Mouse (Mus musculus) layer of hippocampus, adult 9-10 months (tissue): Measurements from ENCODE around the gene Cbx4.

Source experiments
- DNase-seq: peaks from one replicate; pipeline ENCODE4 v3.0.0; 2022; ENCODE audit warnings: low spot score

Cbx4 gene

DNA sequence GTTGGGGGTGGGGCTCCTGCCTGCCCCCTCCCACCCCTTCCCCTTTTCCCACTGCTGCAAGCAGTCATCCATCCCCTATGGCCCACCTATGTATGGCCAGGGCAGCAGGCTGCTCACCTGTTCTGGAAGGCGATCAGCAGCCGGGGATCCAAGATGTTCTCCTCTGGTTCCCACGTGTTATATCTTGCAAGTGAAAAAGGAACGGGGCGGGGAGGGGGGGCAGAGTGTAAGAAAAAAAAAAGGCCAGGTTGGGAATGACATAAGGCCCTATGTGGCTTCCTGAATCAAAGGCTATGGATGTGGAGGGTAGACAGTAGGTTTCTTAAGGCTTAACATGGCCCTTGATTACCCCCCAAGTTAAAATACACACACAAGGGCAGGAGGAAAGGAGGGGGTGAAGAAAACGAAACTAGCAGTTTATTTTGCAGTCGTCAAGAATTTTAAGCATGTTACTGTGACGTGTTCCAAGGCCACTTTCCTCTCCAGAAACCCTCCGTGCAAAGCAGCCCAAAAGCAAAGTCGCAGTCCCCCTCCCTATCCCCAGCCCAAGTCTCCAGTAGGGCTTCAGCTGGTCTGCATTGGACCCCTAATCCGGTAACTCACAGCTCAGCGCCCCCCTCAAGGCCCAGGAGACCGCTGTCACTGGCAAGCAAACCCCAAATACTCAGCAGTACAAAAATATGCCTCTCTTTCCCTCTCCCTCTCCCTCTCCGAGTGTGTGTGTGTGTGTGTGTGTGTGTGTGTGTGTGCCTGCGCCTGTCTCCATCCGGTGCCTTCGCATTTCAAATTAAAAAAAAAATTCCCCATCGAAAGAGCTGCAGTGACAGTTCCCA, 1.4 kb downstream of the Cbx4 start:
- DNase-seq, result no peak

- DNase-seq, result no peak
Observed at GRCm38 (mm10) chr11:119083724-119084445, 2.1 kb downstream of the Cbx4 start.

DNA sequence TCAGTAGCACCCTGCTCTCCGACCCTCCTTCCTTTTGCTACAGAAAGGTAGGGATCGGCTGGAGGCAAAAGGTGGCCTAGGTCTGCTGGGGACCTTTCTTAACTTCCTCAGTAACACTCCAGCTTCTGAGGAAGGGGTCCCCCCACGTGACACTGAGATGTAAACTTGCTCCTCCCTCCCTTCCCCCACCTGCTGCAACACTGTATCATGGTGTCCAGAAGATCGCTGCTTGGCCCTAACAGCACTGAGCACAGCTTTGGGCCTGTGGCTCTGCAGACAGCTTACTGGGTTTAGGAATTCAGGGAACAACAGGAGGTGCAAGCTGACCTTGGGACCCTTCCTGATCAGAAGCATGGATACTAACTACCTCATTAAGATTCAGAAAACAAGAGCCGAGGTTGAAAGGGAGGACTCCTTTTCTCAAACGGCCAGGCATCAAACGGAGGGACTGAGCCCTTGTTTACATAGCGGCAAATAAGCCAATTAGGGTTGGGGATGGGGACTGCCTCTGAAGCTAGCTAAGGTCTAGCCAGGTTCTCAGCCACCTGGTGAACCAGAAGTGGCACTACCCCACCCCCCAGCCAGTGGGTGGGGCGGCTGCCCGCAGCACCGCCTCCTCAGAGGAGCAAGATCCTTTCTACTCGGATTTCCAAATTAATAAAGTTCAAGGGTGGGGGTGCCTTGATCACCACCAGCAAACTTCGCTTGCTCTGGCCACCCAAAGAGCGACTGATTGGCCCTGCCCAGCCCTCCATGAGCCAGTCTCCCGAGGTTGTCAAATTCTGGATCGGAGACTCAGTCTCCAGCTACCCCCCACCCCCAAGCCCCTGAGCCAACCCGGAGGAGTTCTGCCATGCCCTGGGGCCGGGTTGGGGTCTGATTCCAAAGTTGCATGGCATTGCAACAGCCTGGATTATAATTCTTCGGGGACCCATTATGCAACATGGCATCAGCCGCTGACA, 3.1 kb downstream of the Cbx4 start:
- DNase-seq, result no peak

DNA sequence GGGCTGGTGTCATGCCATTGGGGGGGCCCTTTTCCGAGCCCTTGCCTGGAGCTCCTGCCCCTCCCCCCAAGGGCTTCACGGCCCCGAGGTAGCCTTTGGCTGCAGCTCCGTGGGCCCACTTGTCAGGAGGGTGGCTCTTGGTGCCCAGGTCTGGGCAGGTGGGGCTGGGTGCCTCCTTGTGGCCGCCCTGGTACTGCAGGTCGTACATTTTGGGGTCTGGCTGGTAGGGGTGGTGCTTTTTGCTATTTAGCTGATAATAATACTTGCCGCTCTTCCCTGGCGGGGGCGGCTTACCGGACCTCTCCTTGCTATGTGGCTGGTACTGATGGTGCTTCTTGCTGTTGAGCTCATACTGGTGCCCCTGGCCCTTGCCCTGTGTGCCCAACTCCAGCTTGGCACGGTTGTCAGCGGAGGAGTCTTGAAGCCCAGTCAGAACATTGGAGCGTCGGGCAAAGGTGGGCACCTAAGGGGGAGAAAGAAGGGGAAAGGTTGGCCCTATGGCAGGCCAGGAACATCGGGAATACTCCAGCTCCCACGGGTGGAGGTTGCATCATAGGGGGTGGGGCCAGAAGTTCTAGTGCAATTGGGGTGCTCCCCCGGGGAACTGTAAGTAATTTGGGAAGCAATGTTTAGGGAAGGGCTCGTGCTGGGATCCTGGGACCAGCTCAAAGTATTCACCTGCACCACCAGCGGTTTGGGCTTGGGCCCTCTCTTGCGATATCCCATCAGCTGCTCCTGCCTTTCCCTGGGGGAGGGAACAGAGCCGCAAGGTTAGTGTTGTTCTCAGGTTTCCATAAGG, 4.0 kb downstream of the Cbx4 start:
- no peak for DNase-seq

DNA sequence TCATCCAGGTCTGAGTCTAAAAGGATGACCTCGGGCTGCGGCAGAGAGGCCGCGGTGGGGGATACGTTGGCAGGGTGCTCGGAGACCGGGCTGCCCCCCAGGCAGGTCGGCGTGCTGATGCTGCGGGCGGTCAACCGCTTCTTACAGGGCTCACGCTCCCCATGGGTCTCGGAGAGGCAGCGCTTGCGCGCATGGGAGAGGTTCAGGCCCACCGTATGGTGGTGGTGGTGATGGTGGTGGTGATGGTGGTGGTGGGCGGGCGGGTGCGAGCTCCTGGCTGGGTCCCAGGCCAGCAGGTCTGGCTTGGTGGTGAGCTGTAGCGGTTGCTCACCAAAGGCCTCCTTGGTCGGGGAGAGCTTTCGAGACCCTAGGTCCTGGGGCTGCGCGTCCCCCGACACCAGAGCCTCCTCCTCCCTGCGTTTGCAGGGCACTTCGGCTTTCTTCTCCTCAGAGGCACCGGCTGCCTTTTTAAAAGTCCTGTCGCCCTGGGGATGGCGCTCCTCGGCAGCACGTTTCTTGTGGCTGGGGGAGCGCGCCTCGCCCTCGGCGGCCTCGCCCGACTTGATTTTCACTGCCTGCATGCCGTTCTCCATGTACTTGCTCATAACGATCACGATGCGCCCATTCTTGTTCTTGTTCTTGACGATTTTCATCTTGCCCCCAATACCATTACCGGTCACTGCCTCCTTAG, 4.7 kb downstream of the Cbx4 start:
- no peak for DNase-seq

DNA sequence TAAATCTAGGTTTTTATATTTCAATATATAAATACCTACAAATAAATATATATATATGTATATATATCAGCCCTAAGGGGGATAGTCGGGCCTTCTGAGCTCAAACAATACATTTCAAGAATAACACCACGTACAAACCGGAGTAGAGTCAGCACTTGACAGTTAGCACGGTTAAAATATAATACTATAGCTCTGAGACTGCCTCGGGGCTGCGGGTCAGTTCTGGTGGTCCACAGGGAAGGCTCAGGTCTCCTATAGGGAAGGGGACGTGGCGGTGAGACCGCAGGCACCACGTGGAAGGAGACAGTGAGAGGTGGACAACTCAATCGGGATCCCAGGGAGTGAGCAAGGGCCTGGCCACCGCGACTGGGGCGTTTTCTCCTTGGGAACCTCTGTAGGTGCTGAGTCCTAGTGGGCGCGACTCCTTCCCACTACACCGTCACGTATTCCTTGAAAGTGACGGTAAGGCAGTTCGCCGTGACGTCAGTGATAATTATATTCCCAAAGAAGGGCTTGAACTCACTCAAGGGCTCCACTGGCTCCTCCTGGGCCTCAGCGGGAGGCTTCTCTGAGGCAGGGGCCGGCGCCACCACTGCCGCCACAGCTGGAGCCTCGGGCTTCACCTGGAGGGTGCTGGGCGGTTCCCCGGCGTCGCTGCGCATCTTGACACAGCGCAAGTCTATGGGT, 5.4 kb downstream of the Cbx4 start:
- DNase-seq, result no peak

DNA sequence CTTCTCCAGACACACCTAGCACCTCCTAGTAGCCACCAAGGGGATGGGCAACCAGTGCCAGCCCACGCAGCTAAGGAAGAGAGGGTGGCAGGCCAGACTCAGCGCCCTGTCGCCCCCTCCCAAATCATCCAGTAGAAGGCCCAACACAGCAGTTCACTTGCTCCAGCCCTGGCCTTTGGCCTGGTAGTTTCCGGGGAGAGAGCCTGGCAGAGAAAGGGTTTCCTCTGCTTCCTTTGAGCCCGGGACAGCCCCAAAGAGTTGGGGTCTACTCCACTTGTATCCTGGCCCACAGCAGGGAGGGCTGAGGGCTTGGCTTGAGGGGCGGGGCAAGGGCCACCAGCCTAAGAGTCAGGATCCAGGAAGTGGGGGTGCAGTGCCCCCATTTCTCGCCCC, 6.6 kb downstream of the Cbx4 start:
- DNase-seq, result no peak

DNA sequence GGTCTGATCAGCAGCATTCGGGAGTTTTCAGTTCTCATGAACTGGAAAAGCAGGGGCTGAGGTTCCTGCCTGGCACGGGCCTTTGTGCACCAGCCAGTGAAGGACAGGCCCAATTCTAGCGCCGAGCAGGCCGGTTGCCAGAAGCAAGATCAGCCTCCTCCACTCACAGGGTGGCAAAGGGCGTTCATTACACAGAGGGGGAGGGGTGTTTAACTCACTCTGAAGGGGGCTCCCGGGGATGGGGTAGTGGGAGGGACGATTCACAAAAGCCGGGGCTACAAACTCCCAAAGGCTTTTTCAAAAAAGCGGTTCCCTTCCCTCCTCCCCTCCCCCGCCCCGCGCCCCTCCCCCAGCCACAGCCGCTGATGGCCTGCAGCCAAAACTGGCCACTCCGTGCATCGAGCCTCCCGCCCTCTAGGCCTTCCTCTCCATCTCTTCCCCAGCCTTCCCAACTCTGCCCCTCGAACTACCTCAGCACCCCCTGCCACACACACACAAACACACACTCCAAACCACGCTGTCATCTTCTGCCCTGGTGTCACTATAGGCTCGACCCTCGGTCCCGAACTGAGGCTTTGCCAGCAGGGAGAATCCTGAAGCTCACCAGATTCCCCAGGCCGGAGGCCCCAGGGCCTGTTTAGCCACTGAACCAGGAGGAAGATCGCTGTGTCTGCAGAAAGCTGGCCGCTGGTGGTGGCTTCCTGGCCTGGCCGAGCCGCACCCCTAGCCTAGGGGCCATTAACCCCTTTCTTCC, 7.2 kb downstream of the Cbx4 start:
- DNase-seq, result no peak

DNA sequence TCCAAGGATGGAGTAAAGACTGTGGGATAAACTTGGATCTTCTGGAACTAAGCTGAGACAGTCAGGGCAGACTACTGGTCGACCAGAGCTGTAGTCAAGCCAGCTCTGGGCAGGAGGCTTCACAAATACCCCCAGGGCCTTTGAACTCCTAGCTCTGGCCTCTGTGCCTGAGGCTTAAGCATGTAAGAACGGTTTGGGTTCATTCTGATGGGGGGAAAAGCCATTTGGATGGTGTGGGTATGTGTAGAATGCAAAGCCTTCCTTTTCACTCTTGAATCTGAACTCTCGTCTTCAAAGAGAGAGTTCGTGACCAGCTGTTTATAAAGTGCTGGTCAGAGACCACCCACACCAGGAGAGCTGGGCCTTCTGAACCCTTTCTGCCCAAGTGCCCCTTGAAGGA, 8.3 kb downstream of the Cbx4 start:
- no peak for DNase-seq

DNA sequence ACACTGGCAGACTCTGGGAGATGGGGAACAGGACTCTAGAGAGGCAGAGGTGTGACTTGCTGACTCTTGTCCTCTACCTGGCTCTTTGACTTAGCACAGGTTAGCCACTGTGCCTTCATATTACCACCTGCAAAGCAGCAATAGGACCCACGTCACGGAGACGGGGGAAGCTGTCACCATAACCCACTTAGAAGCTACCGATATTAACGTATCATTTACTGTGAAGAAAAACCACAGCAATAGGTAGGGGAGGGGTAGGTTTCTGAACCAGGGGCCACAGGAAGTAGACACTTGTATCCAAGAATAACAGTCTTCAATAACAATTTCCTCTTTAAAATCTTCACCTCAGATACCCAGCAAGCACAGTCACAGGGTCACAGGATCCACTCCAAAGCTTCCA, 10.2 kb downstream of the Cbx4 start:
- DNase-seq, result no peak

GRCm38 (mm10) chr11:119073876-119074433, 12.1 kb downstream of the Cbx4 start:
- DNase-seq, result no peak

DNA sequence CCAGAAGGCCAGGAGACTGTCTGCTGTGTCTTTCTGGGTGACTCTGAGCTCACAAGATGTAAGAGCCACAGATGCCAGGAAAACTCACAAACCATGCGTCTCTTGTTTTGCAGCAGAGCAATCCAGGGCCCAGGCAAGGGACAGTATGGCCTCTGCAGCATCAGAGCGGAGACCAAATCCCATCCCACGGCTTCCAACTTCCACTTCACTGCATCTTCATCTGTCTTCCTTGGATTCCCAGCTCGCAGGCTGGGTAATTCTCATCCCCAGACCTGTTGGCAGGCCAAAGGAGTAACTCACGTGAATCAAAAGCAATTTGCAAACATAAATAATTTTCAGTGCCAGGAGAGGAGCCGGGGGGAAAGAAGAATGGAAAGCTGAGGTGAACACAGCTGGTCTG, 13.0 kb downstream of the Cbx4 start:
- no peak for DNase-seq

- DNase-seq, result no peak
Observed at GRCm38 (mm10) chr11:119072239-119072638, 13.8 kb downstream of the Cbx4 start.

DNA sequence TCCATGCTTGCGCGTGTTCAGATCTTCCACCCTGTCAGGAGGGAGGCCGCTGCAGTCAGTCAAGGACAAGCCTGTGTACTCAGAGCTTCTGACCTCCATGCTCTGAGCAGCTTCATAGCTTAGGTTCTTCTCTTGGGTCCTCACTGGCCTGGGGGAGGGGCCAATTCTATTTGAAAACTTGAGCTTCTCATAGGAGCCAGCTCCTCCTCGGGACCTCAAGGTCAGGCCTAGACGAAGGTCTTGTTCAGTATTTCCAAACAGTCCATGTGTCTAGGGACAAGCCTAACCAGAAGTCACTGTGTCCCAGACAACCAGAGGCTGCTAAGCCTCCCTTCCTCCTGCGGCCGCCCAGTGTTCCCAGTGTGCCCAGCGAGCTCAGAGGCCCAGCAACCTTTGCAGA, 19.2 kb downstream of the Cbx4 start:
- no peak for DNase-seq

DNA sequence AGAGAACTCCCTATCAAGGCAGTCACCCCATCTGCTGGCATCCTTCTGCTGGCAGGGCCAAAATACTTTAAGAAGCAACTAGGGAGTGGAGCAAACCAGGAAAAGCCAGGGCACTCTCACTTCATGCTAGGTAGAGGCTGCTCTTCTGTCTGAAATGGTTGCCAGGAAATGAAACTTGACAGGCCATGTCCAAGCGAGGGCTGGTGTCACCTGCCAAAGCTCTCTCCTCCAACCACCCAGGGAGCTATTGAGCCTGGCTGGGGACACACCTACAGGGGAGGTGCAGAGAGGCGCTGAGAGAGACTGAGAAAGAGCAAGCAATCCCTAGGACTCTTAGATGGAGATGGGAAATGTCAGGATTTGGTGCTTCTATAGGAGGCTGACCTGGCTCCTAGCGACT, 26.8 kb downstream of the Cbx4 start:
- no peak for DNase-seq

GRCm38 (mm10) chr11:119058041-119058995, 27.7 kb downstream of the Cbx4 start:
- DNase-seq, result no peak

DNA sequence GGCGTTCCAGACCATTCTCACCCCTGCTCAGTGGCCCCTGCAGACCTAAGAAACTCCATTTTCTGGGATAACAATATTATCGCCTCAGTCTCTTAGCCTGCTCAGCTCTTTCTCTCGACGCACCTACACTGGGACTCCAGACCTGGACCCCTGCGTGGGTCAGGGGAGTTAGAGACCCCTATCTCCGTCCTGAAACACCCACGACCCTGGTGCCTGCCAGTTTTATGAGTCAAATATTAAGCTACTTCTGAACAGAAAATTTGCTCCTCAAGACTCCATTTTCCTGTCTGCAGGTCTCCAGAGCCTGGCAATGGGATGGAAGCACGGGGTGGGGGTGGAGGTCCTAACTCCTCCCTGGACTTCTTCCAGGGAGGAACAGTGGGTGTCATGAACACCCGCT, 28.7 kb downstream of the Cbx4 start:
- DNase-seq, result no peak
